ENCODE assay signal across 17 mouse cellular contexts in genomic region chr11:20216415-20216814, GRCm38 (mm10). TPM values are rescaled to one million over a fixed set of nuclear protein-coding genes. Genes with fewer than 3 reads are reported as not detected.
DNase-seq lines count a peak whose midpoint lies in the region; ATAC-seq and TF ChIP-seq lines count a peak whose summit lies in the region.
"Had no signal": no experiment of that assay in that cellular context is flagged by ENCODE, and none has a peak within 500 bp of the region (broad histone marks: within the 10 kb centered on the region; RNA-seq: fewer than 3 reads in every experiment).

No protein-coding gene starts in this region.

- H3K27ac ChIP-seq in liver, adult 2 months (replicated peaks; ENCODE audit: insufficient read depth, low read depth, low read length) = no peak overlapping the region
- H3K27ac ChIP-seq: embryonic facial prominence, embryonic 12.5 days; forebrain, embryonic 12.5 days; midbrain, embryonic 15.5 days had no signal

- H3K9ac ChIP-seq in liver, adult 2 months (ENCODE audit: low read depth, low read length) = no peak overlapping the region
- H3K9ac ChIP-seq: embryonic facial prominence, embryonic 12.5 days; forebrain, embryonic 12.5 days; midbrain, embryonic 15.5 days had no signal

- no peaks in the 10 kb centered on the region for H3K27me3 ChIP-seq in liver, adult 2 months (ENCODE audit: control insufficient read depth, insufficient read depth, low read length)
- H3K27me3 ChIP-seq: embryonic facial prominence, embryonic 12.5 days; forebrain, embryonic 12.5 days; midbrain, embryonic 15.5 days had no signal

- peaks cover 51% of the 10 kb centered on the region for H3K36me3 ChIP-seq in liver, adult 2 months (ENCODE audit: control insufficient read depth, insufficient read depth, low read length)

- no peak for TF ChIP-seq POLR2A in liver, adult 2 months (IDR thresholded peaks at IDR 0.05; ENCODE audit: extremely low read depth, insufficient read depth, low read length)

- H3K4me1 ChIP-seq in liver, adult 2 months (ENCODE audit: control insufficient read depth, insufficient read depth, low read length) = peaks cover 19% of the 10 kb centered on the region
- H3K4me1 ChIP-seq: embryonic facial prominence, embryonic 12.5 days; forebrain, embryonic 12.5 days had no signal

- H3K4me3 ChIP-seq in liver, adult 2 months (ENCODE audit: insufficient read depth, low read depth, low read length) = no peak overlapping the region
- H3K4me3 ChIP-seq: embryonic facial prominence, embryonic 12.5 days; forebrain, embryonic 12.5 days; midbrain, embryonic 15.5 days had no signal

- peak; percentile 28 for DNase-seq in embryo, embryonic 10.5 days (ENCODE audit: low spot score)
- DNase-seq in embryo, embryonic 9.5 days (ENCODE audit: extremely low spot score) = no peak
- DNase-seq in liver, adult 2 months (ENCODE audit: extremely low read depth, low read depth, low spot score) = no peak
- no peak for DNase-seq in liver
- no peak for DNase-seq in ovary, adult 18-20 months (ENCODE audit: low spot score)
- DNase-seq in frontal cortex, postnatal 36 days (ENCODE audit: low spot score in 2 of 2) = no peak
- DNase-seq: cerebellum, adult 8-10 months; heart, postnatal 36 days; kidney, adult 8-10 months; layer of hippocampus, adult 9-11 months; lung, postnatal 14 days; right cerebral cortex, postnatal 25 days had no signal

- peaks cover 55% of the 10 kb centered on the region for H3K79me2 ChIP-seq in liver, adult 2 months (ENCODE audit: control insufficient read depth, insufficient read depth, low read length)

- TF ChIP-seq CTCF in liver, adult 2 months (IDR thresholded peaks at IDR 0.05; ENCODE audit: low read depth, low read length) = 0 out of 2 replicates have a peak, but pooled peaks have one; percentile 23

- ATAC-seq in CD4-positive, CD25-positive, alpha-beta regulatory T cell, adult 4 months = peak; percentile 40
- ATAC-seq in megakaryocyte progenitor cell, adult 5-6 weeks (replicated peaks; ENCODE audit: poor library complexity) = peak; percentile 59; the same call in 1 of the 2 replicates
- ATAC-seq: midbrain, embryonic 15.5 days had no signal

- WGBS in liver, adult 2 months = 88% methylated on average over 4 of the region's 4 CpGs

RNA-seq across cellular contexts. Expression of gene Rab1a, which starts 15.2 kb away (rescaled TPM):
- total RNA-seq in liver, adult 2 months (2014; rRNA removed) = 93.4 and 99.1 TPM in 2 replicates
- 48.5 and 50.4 TPM in 2 replicates for polyA plus RNA-seq in liver, adult 2 months (2012; rRNA removed)
- polyA plus RNA-seq in CD4-positive, CD25-positive, alpha-beta regulatory T cell, adult 4 months (2017; shearing (Covaris generic)) = 100 to 1,000 TPM in 1 of 2 experiments, 10 to 100 TPM in 1; 70.6 to 103 TPM
- 143 and 167 TPM in 2 replicates for total RNA-seq in megakaryocyte progenitor cell, adult 5-6 weeks (2015)
- 86.8 and 87.9 TPM in 2 replicates for total RNA-seq in megakaryocyte progenitor cell, adult 5-6 weeks (2017)

RNA-seq across cellular contexts. Expression of gene Cep68, which starts 32.8 kb away (rescaled TPM):
- 5.8 and 7.6 TPM in 2 replicates for total RNA-seq in liver, adult 2 months (2014; rRNA removed)
- polyA plus RNA-seq in liver, adult 2 months (2012; rRNA removed) = 7.3 and 7.8 TPM in 2 replicates
- polyA plus RNA-seq in CD4-positive, CD25-positive, alpha-beta regulatory T cell, adult 4 months (2017; shearing (Covaris generic)) = 10 to 100 TPM; 12.3 to 16.2 TPM
- total RNA-seq in megakaryocyte progenitor cell, adult 5-6 weeks (2015) = 22.6 and 27.7 TPM in 2 replicates
- 28.3 and 28.6 TPM in 2 replicates for total RNA-seq in megakaryocyte progenitor cell, adult 5-6 weeks (2017)
